Mouse (Mus musculus) CH12F3 (cell line): Measurements from ENCODE around the gene Tepp.

ENCODE experiments used
- in situ Hi-C: fragments of 300-500 bp; cut with MboI; formaldehyde crosslinking; loops from 2 replicates; pipeline ENCODE4 v1.14.3; 2020; ENCODE audit warnings: low sequenced_read_pairs

Tepp gene

GRCm38 (mm10) chr8:95361016-95361341, 50.6 kb downstream of the Tepp start:
- in situ Hi-C loops, result no loop called here

GRCm38 (mm10) chr8:95362272-95362671, 51.9 kb downstream of the Tepp start:
- in situ Hi-C loops, result no loop called here

GRCm38 (mm10) chr8:95363849-95364248, 53.5 kb downstream of the Tepp start:
- in situ Hi-C loops, result no loop called here

GRCm38 (mm10) chr8:95369581-95370326, 59.4 kb downstream of the Tepp start:
- in situ Hi-C loops, result no loop called here

GRCm38 (mm10) chr8:95373389-95374002, 63.1 kb downstream of the Tepp start:
- in situ Hi-C loops, result no loop called here

GRCm38 (mm10) chr8:95374429-95374828, 64.1 kb downstream of the Tepp start:
- in situ Hi-C loops, result no loop called here

- in situ Hi-C loops, result no loop called here
Measured at GRCm38 (mm10) chr8:95375374-95375930, 65.1 kb downstream of the Tepp start.
